Mouse (Mus musculus) forebrain, embryonic 15.5 days (tissue): Measurements from ENCODE around the gene Snta1. TPM values are rescaled to one million over a fixed set of nuclear protein-coding genes. Genes with fewer than 3 reads are reported as not detected.
"Not testable (repeated sequence)": the region's sequence is repeated elsewhere in the genome, so short reads cannot be mapped to it uniquely, and the experiment has no call there.

Experiments used
- ATAC-seq: fragments of 200-750 bp; cut with Nextera tagmentation; replicated peaks from 2 replicates; pipeline ENCODE4 v1.8.0; 2017; ENCODE audit warnings: mild to moderate bottlenecking, moderate TSS enrichment, moderate library complexity
- H3K27ac ChIP-seq: fragments of 300-500 bp; sonication (generic); replicated peaks from 2 replicates; pipeline ENCODE4 v1.5.1; 2015; ENCODE audit warnings: mild to moderate bottlenecking, inconsistent platforms
- H3K27me3 ChIP-seq: fragments of 300-500 bp; sonication (generic); 2 replicates; pipeline ENCODE4 v1.6.1; 2015; ENCODE audit warnings: inconsistent platforms
- H3K36me3 ChIP-seq: fragments of 300-500 bp; sonication (generic); 2 replicates; pipeline ENCODE4 v1.6.1; 2015; ENCODE audit warnings: mild to moderate bottlenecking, inconsistent platforms
- H3K4me1 ChIP-seq: fragments of 300-500 bp; sonication (generic); 2 replicates; pipeline ENCODE4 v1.6.1; 2015; ENCODE audit warnings: inconsistent platforms
- H3K4me2 ChIP-seq: fragments of 300-500 bp; sonication (generic); replicated peaks from 2 replicates; pipeline ENCODE4 v1.6.1; 2015; ENCODE audit warnings: mild to moderate bottlenecking, inconsistent platforms
- H3K4me3 ChIP-seq: fragments of 300-500 bp; sonication (generic); 2 replicates; pipeline ENCODE4 v1.5.1; 2015; ENCODE audit warnings: mild to moderate bottlenecking, inconsistent platforms
- H3K9ac ChIP-seq: fragments of 300-500 bp; sonication (generic); replicated peaks from 2 replicates; pipeline ENCODE4 v1.6.1; 2015; ENCODE audit warnings: mild to moderate bottlenecking, inconsistent platforms
- H3K9me3 ChIP-seq: fragments of 300-500 bp; sonication (generic); 2 replicates; pipeline ENCODE4 v1.6.1; 2016; ENCODE audit warnings: inconsistent platforms
- WGBS: fragments of 180-500 bp; shearing (Covaris S2); methylation state at CpG from one replicate; pipeline ENCODE4 v1.1.7; 2015; ENCODE audit warnings: mixed read lengths; 5-methylcytosine and 5-hydroxymethylcytosine counted together
- polyA plus RNA-seq: library from polyadenylated mRNA; unstranded; fragments of >200 nt; fragmentation: Nextera tagmentation; extraction: Ambion mirVana; gene quantifications from 2 replicates; pipeline ENCODE4 v1.2.1, GENCODE M21; 2015

The Snta1 gene
- polyA plus RNA-seq, 1 experiment from 2014 or later: 11.1 TPM

DNA sequence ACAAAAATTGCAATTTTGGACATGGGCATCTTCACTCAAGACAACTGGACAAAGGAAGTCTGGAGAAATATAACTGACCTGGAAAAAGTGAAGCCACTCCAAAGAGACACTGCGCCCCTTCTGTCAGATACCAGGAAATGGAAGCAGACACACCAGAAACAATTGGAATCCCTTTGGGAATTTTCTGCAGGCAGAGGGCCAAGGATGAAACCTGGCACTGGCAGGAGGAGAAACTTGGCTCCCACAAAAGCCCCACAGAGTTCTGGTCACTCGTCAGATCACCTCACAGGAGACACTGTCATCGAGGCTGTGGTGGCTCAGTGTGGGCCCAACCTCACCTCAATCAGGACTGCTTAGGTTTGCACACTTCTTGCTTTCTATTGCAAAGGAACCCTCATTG is 13.3 kb downstream of the Snta1 start:
- H3K27me3 ChIP-seq: no peaks in the 10 kb centered on the region
- H3K4me2 ChIP-seq: no peak overlapping the region
- H3K9me3 ChIP-seq: no peaks in the 10 kb centered on the region
- no peaks in the 10 kb centered on the region for H3K4me1 ChIP-seq
- H3K9ac ChIP-seq: no peak overlapping the region
- no peak overlapping the region for H3K4me3 ChIP-seq
- H3K36me3 ChIP-seq: no peaks in the 10 kb centered on the region
- ATAC-seq: no peak
- H3K27ac ChIP-seq: no peak overlapping the region
- 74% methylated on average over 3 of the region's 3 CpGs for WGBS

DNA sequence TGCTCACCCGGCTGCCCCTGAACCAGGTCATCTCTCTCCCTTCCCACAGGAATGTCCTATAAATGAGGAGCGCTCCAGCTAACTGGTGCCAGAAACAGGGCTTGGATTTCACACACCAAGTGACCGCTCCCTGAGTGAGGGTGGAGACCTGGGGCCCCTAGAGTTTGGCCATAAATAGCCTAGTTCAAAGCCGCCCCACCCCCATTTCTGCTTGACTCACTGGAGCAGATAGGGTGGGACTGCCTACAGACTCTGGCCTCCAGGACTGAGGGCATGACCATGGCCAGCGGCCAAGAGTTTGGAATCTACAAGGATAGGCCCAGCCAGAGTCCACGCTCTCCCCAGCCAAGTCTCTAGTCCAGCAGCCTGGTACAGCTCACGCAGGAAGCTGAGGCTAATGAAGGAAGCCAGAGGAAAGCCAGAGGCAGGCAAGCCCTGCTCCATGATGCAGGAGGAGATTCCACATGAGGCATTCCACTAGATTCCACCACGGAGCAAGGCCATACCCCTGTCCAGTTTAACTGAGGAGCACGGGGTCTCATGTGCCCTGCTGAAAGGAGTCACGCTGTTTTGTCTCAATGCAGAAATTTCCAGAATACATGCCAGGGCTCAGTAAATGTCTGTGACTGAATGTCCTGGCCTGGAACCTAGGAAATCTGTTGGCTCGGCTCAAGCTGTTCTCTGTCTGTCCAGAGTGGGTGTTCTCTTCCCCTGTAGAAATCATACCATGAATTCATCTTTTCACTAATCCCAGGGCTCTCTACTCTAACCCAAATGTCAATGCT is 17.5 kb downstream of the Snta1 start:
- Histone ChIP-seq H3K4me1 (no peaks in the 10 kb centered on the region), H3K4me3 (no peak overlapping the region), H3K27me3 (no peaks in the 10 kb centered on the region), H3K27ac (no peak overlapping the region), H3K36me3 (no peaks in the 10 kb centered on the region), H3K9me3 (no peaks in the 10 kb centered on the region), H3K9ac (no peak overlapping the region), H3K4me2 (no peak overlapping the region)
- no peak for ATAC-seq
- WGBS: 85% methylated on average over 11 of the region's 11 CpGs

DNA sequence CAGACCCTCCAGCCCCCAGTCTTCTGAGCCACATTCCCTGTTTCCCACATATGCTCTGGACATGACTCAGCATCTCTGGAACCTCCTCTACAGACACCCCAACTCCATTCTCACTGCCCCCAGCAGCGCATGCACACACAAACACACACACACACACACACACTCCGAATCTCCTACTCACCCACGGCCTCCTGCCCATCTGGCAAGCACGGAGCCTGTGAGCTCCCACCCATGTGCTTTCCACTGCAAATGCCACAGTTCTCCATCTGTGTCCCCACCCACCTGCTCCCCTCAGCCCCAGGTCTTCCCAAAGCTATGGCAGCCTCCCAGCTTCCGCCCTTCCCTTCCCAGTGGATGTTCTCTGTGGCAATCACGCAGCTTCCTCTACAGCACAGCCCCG is 28.8 kb downstream of the Snta1 start:
- H3K9ac ChIP-seq: no peak overlapping the region
- no peak overlapping the region for H3K27ac ChIP-seq
- H3K9me3 ChIP-seq: no peaks in the 10 kb centered on the region
- 87% methylated on average over 7 of the region's 7 CpGs for WGBS
- H3K4me3 ChIP-seq: no peak overlapping the region
- H3K4me2 ChIP-seq: no peak overlapping the region
- H3K36me3 ChIP-seq: no peaks in the 10 kb centered on the region
- no peaks in the 10 kb centered on the region for H3K4me1 ChIP-seq
- no peaks in the 10 kb centered on the region for H3K27me3 ChIP-seq
- no peak for ATAC-seq

DNA sequence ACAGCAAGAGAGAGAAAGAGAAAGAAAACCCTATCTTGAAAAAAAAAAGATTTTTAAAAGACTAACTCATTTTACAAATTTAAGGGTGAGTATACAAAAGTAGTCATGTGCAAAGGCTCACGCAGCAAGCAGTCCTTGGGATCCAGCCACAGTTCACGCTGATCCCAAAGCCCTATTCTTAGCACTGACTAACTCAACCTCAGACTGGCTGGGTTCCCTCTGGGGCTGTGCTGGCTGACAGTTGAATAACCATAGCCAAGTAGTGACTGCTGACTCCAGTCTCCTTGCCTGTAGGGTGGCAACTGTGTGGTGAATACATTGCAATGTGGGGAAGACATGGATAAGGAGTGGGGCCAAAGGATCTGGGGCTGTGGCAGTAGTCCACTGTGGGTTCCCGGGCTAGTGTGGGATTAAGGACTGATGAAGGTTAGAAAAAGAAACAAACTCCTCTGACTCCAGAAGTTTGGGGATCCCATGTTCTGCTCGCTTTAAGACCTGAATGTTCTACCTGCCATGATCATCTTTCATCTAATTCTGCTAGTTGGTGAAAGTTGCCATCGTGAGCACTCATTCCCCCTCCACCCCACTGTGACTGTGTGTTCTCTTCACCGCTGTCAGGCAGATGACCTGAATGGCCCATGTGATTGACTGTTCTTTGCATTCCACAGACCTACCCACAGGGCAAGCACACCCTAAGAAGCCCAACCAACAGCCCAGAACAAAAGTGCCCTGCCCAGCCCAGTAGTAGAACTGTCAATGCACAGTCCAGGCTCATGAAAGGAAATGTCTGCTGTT is 32.9 kb downstream of the Snta1 start:
- no peak for ATAC-seq
- WGBS: 87% methylated on average over 6 of the region's 6 CpGs
- Histone ChIP-seq H3K9ac (no peak overlapping the region), H3K36me3 (no peaks in the 10 kb centered on the region), H3K9me3 (no peaks in the 10 kb centered on the region), H3K27me3 (no peaks in the 10 kb centered on the region), H3K4me3 (no peak overlapping the region), H3K4me1 (peaks cover 9% of the 10 kb centered on the region), H3K4me2 (no peak overlapping the region), H3K27ac (no peak overlapping the region)

DNA sequence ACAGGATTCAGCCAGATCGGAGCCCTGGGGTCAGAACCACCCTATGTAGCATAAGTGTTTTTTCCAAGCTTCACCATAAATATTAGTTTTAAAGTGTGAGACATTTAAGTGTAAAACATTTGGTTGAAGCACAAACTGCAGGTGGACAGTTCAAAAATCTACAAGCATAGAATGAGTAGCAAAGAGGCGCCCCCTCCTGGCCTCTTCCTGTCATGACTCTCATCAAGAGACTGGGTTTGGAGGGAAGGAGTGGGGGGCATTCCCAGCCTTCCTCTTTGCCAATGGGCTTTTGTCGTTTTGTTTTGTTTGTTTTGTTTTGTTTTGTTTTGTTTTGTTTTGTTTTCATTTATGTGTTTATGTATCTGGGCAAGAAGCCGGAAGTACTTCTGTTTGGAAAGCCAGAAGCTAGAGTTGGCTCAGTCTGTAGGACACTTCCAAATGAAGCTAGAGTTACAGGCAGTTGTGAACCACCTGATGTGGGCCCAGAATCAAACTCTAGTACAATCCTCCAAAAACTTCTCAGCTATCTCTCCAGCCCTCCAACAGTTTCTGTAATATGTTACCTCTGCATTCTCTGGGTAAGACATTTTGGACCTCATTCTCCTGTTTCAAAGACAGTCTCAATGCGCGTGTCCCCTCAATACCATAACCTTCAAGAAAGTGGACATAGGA is 33.8 kb downstream of the Snta1 start:
- H3K4me2 ChIP-seq: no peak overlapping the region
- H3K4me1 ChIP-seq: peaks cover 9% of the 10 kb centered on the region
- H3K4me3 ChIP-seq: no peak overlapping the region
- no peaks in the 10 kb centered on the region for H3K9me3 ChIP-seq
- H3K27me3 ChIP-seq: no peaks in the 10 kb centered on the region
- no peak for ATAC-seq
- no peaks in the 10 kb centered on the region for H3K36me3 ChIP-seq
- 63% methylated on average over 6 of the region's 6 CpGs for WGBS
- no peak overlapping the region for H3K27ac ChIP-seq
- H3K9ac ChIP-seq: no peak overlapping the region

DNA sequence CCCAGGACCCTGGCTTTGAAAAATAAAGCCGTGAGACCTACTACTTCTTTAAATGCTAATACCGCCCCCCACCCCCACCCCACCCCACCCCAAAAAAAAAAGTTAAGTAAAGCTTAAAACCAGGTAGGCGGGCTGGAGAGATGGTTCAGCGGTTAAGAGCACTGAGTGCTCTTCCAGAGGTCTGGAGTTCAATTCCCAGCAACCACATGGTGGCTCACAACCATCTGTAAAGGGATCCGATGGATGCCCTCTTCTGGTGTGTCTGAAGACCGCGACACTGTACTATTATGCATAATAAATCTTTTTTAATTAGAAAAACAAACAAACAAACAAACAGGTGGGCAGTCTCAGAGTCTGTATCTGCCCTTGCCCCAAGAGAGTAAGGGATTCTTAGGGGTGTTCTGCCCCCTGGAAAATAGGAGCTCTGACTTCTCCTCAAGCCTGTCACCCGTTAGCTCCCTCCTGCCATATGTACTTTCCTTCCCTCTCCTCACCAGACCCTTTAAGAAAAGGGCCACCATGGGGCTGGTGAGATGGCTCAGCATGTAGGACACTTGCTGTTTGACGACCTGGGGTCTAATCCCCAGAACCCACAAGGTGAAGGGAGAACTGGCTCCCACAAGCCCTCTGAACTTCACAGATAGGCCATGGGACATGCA is 34.9 kb downstream of the Snta1 start, which contains the start of gene Cdk5rap1:
TSS of gene Cdk5rap1 (minus strand) at position 169 of the 659 bp plus-strand sequence.
- Histone ChIP-seq H3K27me3 (no peaks in the 10 kb centered on the region), H3K4me2 (peak within 1 kb of the TSS; percentile 68), H3K9ac (peak within 1 kb of the TSS; percentile 73), H3K9me3 (no peaks in the 10 kb centered on the region), H3K27ac (peak within 1 kb of the TSS; percentile 63), H3K4me3 (peak within 1 kb of the TSS; percentile 58), H3K4me1 (peaks cover 9% of the 10 kb centered on the region), H3K36me3 (no peaks in the 10 kb centered on the region)
- peak; percentile 7 for ATAC-seq
- 12% methylated on average over 9 of the region's 9 CpGs for WGBS

DNA sequence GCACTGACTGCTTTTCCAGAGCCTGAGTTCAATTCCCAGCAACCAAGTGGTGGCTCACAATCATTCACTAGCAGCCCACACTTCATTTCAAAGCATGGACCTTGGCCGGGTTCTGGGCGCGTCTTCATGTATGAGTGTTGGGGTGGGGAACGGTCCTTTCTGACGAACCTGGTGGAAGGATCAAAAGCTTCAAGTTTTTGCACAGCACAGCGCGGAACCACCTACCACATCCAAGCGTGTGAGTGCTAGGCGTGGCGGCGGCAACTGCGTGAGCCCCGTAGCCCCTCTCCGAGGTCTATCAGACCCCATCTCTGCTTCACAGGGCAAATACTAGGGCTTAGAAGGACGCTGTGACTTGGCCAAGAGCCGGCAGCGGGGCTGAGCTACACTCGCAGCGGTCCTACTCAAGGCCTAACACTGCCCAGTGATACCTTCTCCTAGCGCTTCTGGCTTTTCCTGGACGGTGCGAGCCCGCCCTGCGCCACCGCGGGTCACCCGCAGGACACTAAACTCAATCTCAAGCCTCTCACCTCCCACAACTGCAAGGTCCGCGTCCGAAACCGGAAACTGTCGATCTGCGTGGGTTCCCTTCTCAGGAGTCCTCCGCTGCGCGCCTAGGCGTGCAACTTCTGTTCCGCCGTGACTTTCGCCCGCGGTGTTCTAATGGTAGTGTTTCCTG is 35.6 kb downstream of the Snta1 start:
- Histone ChIP-seq H3K27me3 (no peaks in the 10 kb centered on the region), H3K4me1 (peaks cover 9% of the 10 kb centered on the region), H3K4me2 (peak overlapping the region; percentile 68), H3K27ac (peak overlapping the region; percentile 63), H3K4me3 (peak overlapping the region; percentile 58), H3K36me3 (no peaks in the 10 kb centered on the region; the same call in 1 of the 2 replicates), H3K9me3 (no peaks in the 10 kb centered on the region), H3K9ac (peak overlapping the region; percentile 73)
- peak; percentile 91 for ATAC-seq
- under 1% methylated on average over 42 of the region's 42 CpGs for WGBS

DNA sequence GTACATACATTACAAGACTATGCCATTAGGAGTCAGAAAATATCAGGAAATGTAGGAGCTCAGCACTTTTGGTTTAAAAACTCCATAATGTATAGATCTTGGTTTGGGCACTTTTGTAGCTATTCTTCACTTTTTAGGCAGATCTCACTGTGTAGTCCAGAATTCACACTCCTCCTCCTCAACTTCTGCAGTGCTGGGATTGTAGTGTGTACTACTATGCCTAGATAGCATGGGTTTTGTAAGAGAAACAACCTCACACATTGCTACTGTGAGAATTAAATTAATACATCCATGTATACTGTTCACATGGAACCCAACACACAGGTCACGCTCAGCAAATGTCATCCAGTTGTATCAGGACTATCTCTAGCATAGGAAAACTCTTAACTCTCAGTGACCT is 40.4 kb downstream of the Snta1 start:
- no peaks in the 10 kb centered on the region for H3K27me3 ChIP-seq
- peaks cover 3% of the 10 kb centered on the region; the same call in 1 of the 2 replicates for H3K4me1 ChIP-seq
- H3K4me2 ChIP-seq: no peak overlapping the region
- H3K36me3 ChIP-seq: peaks cover 31% of the 10 kb centered on the region
- H3K4me3 ChIP-seq: no peak overlapping the region
- H3K9me3 ChIP-seq: no peaks in the 10 kb centered on the region
- H3K27ac ChIP-seq: no peak overlapping the region
- no peak for ATAC-seq
- H3K9ac ChIP-seq: no peak overlapping the region
- WGBS: 97% methylated on average over 1 of the region's 1 CpGs

DNA sequence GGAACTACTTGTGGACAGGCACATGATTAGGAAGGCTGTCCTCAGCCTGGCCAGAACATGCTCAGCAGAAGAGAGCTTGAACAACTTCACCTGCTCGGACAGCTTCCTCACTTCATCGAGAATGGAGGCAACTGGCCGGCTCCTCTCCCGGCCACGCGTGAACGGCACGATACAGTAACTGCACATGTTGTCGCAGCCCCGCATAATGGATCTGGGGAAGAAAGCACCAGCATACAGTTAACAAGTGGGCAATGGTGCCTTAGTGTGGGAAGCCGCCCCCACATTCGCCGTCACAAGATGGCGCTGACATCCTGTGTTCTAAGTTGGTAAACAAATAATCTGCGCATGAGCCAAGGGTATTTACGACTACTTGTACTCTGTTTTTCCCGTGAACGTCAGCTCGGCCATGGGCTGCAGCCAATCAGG is 53.9 kb downstream of the Snta1 start:
- not testable (repeated sequence) for H3K27me3 ChIP-seq, H3K9me3 ChIP-seq, H3K4me1 ChIP-seq, ATAC-seq
- Histone ChIP-seq H3K4me2 (peak overlapping the region; percentile 37), H3K27ac (peak overlapping the region; percentile 42; the same call in 1 of the 2 replicates), H3K9ac (peak overlapping the region; percentile 21; the same call in 1 of the 2 replicates), H3K36me3 (peaks cover 15% of the 10 kb centered on the region), H3K4me3 (peak overlapping the region; percentile 34)
- whole genome bisulfite sequencing: 72% methylated on average over 15 of the region's 19 CpGs

DNA sequence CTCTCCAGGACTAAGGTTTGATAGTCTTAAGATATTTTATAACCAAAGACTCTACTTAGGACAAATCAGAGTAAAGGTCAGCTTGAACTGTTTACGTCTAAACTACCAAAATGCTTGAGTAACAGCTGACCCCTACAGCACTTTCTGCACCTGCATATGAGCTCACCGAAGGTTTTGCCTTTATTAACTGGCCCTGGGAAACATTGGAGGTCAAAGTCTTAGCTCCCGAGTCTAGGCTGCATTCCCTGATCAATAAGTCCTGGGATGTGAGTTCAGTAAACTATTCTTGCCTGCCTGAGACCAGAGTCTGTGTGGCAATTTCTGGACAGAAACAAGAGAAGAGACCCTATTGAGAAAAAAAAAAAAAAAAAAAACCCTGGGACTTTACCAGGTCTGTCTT is 59.7 kb downstream of the Snta1 start:
- H3K36me3 ChIP-seq: peaks cover 44% of the 10 kb centered on the region
- H3K27me3 ChIP-seq: no peaks in the 10 kb centered on the region
- H3K27ac ChIP-seq: no peak overlapping the region
- WGBS: 89% methylated on average over 3 of the region's 3 CpGs
- no peaks in the 10 kb centered on the region for H3K9me3 ChIP-seq
- H3K4me2 ChIP-seq: no peak overlapping the region
- no peaks in the 10 kb centered on the region for H3K4me1 ChIP-seq
- no peak overlapping the region for H3K4me3 ChIP-seq
- no peak overlapping the region for H3K9ac ChIP-seq
- ATAC-seq: no peak

DNA sequence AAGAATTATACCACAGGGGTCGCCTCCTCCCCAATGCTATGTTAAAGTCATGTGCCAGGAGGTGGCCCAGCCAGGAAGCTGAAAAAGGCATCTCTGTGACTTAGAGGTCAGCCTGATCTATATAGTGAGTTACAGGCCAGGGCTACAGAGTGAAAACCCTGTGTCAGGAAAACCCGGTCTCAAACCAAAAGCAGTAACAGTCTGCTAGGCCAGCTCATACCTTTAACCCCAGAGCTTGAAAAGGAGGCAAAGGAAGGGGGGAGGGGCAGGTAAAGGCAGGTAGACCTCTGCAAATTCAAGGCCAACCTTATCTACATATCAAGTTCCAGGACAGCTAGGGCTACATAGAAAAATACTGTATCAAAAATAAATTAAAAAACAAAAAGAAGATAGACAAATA is 68.5 kb downstream of the Snta1 start:
- Histone ChIP-seq H3K27ac (no peak overlapping the region), H3K4me3 (no peak overlapping the region), H3K4me1 (no peaks in the 10 kb centered on the region), H3K36me3 (peaks cover 23% of the 10 kb centered on the region; the same call in 1 of the 2 replicates), H3K4me2 (no peak overlapping the region), H3K9me3 (no peaks in the 10 kb centered on the region), H3K9ac (no peak overlapping the region), H3K27me3 (no peaks in the 10 kb centered on the region)
- WGBS: 74% methylated on average over 2 of the region's 2 CpGs
- ATAC-seq: no peak
